Mouse (Mus musculus) midbrain, embryonic 15.5 days (tissue): ENCODE measurements around the gene 2410015M20Rik. TPM values are rescaled to one million over a fixed set of nuclear protein-coding genes. Genes with fewer than 3 reads are reported as not detected.
A peak's percentile ranks its signal among the peaks of the same experiment; 100 is the strongest.

Experiments used
- ATAC-seq: fragments of 200-750 bp; cut with Nextera tagmentation; replicated peaks from 2 replicates; pipeline ENCODE4 v1.8.0; 2017; ENCODE audit warnings: moderate TSS enrichment
- H3K27ac ChIP-seq: fragments of 300-500 bp; sonication (generic); 2 replicates; pipeline ENCODE4 v1.5.1; 2015; ENCODE audit warnings: mild to moderate bottlenecking, inconsistent platforms
- H3K27me3 ChIP-seq: fragments of 300-500 bp; sonication (generic); replicated peaks from 2 replicates; pipeline ENCODE4 v1.6.1; 2015; ENCODE audit warnings: inconsistent platforms
- H3K36me3 ChIP-seq: fragments of 300-500 bp; sonication (generic); replicated peaks from 2 replicates; pipeline ENCODE4 v1.6.1; 2015; ENCODE audit warnings: inconsistent platforms
- H3K4me1 ChIP-seq: fragments of 300-500 bp; sonication (generic); 2 replicates; pipeline ENCODE4 v1.6.1; 2015; ENCODE audit warnings: inconsistent platforms
- H3K4me2 ChIP-seq: fragments of 300-500 bp; sonication (generic); 2 replicates; pipeline ENCODE4 v1.6.1; 2015; ENCODE audit warnings: inconsistent platforms, mild to moderate bottlenecking, moderate library complexity
- H3K4me3 ChIP-seq: fragments of 300-500 bp; sonication (generic); 2 replicates; pipeline ENCODE4 v1.5.1; 2015; ENCODE audit warnings: mild to moderate bottlenecking, inconsistent platforms
- H3K9ac ChIP-seq: fragments of 300-500 bp; sonication (generic); 2 replicates; pipeline ENCODE4 v1.6.1; 2015; ENCODE audit warnings: mild to moderate bottlenecking, inconsistent platforms
- H3K9me3 ChIP-seq: fragments of 300-500 bp; sonication (generic); 2 replicates; pipeline ENCODE4 v1.6.1; 2016; ENCODE audit warnings: inconsistent platforms
- WGBS: fragments of 180-500 bp; shearing (Covaris S2); methylation state at CpG from one replicate; pipeline ENCODE4 v1.1.7; 2015; ENCODE audit warnings: mixed read lengths; 5-methylcytosine and 5-hydroxymethylcytosine counted together
- polyA plus RNA-seq: library from polyadenylated mRNA; unstranded; fragments of >200 nt; fragmentation: Nextera tagmentation; extraction: Ambion mirVana; gene quantifications from 2 replicates; pipeline ENCODE4 v1.2.1, GENCODE M21; 2015

The 2410015M20Rik gene
- polyA plus RNA-seq, 1 experiment from 2014 or later: 169 TPM

GRCm38 (mm10) chr17:56559386-56559785 is 50.2 kb downstream of the 2410015M20Rik start:
- Histone ChIP-seq H3K36me3 (peaks cover 32% of the 10 kb centered on the region), H3K4me3 (no peak overlapping the region), H3K4me1 (no peaks in the 10 kb centered on the region), H3K27me3 (no peaks in the 10 kb centered on the region), H3K27ac (no peak overlapping the region), H3K9ac (no peak overlapping the region), H3K4me2 (no peak overlapping the region), H3K9me3 (no peaks in the 10 kb centered on the region)
- no peak for ATAC-seq
- WGBS: 78% methylated on average over 3 of the region's 3 CpGs

- Histone ChIP-seq H3K27me3 (no peaks in the 10 kb centered on the region), H3K27ac (no peak overlapping the region), H3K36me3 (peaks cover 23% of the 10 kb centered on the region), H3K4me1 (no peaks in the 10 kb centered on the region), H3K9me3 (no peaks in the 10 kb centered on the region), H3K4me2 (no peak overlapping the region), H3K9ac (no peak overlapping the region), H3K4me3 (no peak overlapping the region)
- WGBS: 21% methylated on average over 3 of the region's 3 CpGs
- ATAC-seq: peak; percentile 50
Observed at GRCm38 (mm10) chr17:56558448-56558847, 51.1 kb downstream of the 2410015M20Rik start.

Other genes starting within 250 kb of the 2410015M20Rik start
- 339 and 349 TPM in 2 replicates for gene Ptprs, start 133.3 kb downstream of the 2410015M20Rik start, polyA plus RNA-seq
- gene Znrf4, start 97.3 kb downstream of the 2410015M20Rik start, polyA plus RNA-seq: not detected in 2 replicates
- gene Gm20219, start 55.4 kb downstream of the 2410015M20Rik start, polyA plus RNA-seq: 1.4 and 2.0 TPM in 2 replicates
- 78.4 and 86.1 TPM in 2 replicates for gene Safb2, start 25.2 kb downstream of the 2410015M20Rik start, polyA plus RNA-seq
- gene Safb, start 24.9 kb downstream of the 2410015M20Rik start, polyA plus RNA-seq: 120 and 129 TPM in 2 replicates
- gene Rpl36, start 3.6 kb upstream of the 2410015M20Rik start, polyA plus RNA-seq: 917 and 926 TPM in 2 replicates
- gene Lonp1, start 17.1 kb upstream of the 2410015M20Rik start, polyA plus RNA-seq: 48.9 and 52.9 TPM in 2 replicates
- 2.3 and 2.5 TPM in 2 replicates for gene Catsperd, start 18.4 kb upstream of the 2410015M20Rik start, polyA plus RNA-seq
- 109 and 116 TPM in 2 replicates for gene Ranbp3, start 63.5 kb upstream of the 2410015M20Rik start, polyA plus RNA-seq
- gene Ndufa11, start 108.0 kb upstream of the 2410015M20Rik start, polyA plus RNA-seq: 516 and 531 TPM in 2 replicates
- gene Vmac, start 108.3 kb upstream of the 2410015M20Rik start, polyA plus RNA-seq: 15.5 and 18.2 TPM in 2 replicates
- gene Nrtn, start 147.8 kb upstream of the 2410015M20Rik start, polyA plus RNA-seq: 4.1 and 4.6 TPM in 2 replicates
- gene Dus3l, start 155.0 kb upstream of the 2410015M20Rik start, polyA plus RNA-seq: 100.0 and 104 TPM in 2 replicates
- gene Prr22, start 160.5 kb upstream of the 2410015M20Rik start, polyA plus RNA-seq: 1.4 TPM in 2 replicates
- 5.4 and 6.0 TPM in 2 replicates for gene Rfx2, start 221.2 kb upstream of the 2410015M20Rik start, polyA plus RNA-seq